8 mouse cellular contexts compared by ENCODE assay signal in the genomic region with DNA sequence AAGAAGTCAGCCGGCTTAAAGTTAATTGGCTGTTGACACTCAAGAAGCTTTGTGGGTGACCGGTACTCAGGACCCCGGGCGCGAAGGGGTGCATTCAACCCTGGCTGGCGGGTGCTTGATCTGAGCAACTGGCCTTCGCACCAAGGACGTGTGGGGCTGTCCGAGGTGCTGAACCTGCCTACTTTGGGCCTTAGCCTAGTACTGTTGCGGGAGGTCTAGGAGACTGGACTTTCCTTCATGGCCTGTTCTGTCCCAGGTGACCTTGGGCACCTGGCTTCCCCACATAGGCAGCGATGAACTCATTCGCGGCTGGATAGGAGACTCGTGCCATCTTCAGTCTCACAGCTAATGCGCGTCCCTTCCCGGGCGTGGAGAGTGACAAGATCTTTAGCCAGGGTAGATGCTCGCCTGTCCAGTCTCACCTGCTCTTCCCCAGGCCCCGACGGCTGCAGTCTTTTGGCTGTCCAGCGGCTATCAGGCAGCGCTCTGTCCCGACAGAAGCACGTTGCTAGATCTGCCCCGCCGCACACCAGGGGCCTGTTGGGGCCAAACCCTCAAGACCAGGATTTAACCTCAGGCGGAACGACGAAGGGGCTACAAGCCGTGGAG. TPM values are rescaled to one million over a fixed set of nuclear protein-coding genes. Genes with fewer than 3 reads are reported as not detected.
DNase-seq lines count a peak whose midpoint lies in the region; ATAC-seq and TF ChIP-seq lines count a peak whose summit lies in the region.

No protein-coding gene starts in this region.

- peaks cover 3% of the 10 kb centered on the region; the same call in 1 of the 2 replicates for H3K4me1 ChIP-seq in kidney, adult 2 months (ENCODE audit: control insufficient read depth, insufficient read depth, low read length)
- H3K4me1 ChIP-seq in lung, embryonic 15.5 days = peaks cover 28% of the 10 kb centered on the region
- peaks cover 32% of the 10 kb centered on the region for H3K4me1 ChIP-seq in neural tube, embryonic 15.5 days

- peak; percentile 12; the same call in 1 of the 2 replicates for ATAC-seq in lung, embryonic 15.5 days (ENCODE audit: borderline replicate concordance, extremely low read depth, low FRiP score, low TSS enrichment)
- peak; percentile 4; the same call in 1 of the 2 replicates for ATAC-seq in neural tube, embryonic 15.5 days (ENCODE audit: low FRiP score)

- H3K4me2 ChIP-seq in lung, embryonic 15.5 days = peak overlapping the region; percentile 98
- H3K4me2 ChIP-seq in neural tube, embryonic 15.5 days = peak overlapping the region; percentile 93

- DNase-seq in right cerebral cortex, adult 18-20 months = peak; percentile 17
- DNase-seq in right cerebral cortex, postnatal 14 days = no peak
- peak; percentile 78 for DNase-seq in c-Kit-positive CD71-negative TER-119-negative erythroid progenitor cells, embryonic 14.5 days (ENCODE audit: low read depth)
- peak; percentile 63 to 86 for DNase-seq in heart, adult 18-20 months
- DNase-seq in kidney, adult 2 months = peak; percentile 83
- no peak for DNase-seq in right cerebral cortex, adult 2 months (ENCODE audit: low spot score in 2 of 2)

- H3K36me3 ChIP-seq in kidney, adult 2 months (ENCODE audit: control insufficient read depth, insufficient read depth, low read length) = no peaks in the 10 kb centered on the region
- H3K36me3 ChIP-seq in lung, embryonic 15.5 days = peaks cover 17% of the 10 kb centered on the region; the same call in 1 of the 2 replicates
- peaks cover 30% of the 10 kb centered on the region for H3K36me3 ChIP-seq in neural tube, embryonic 15.5 days

- peaks cover 4% of the 10 kb centered on the region; the same call in 1 of the 2 replicates for H3K27me3 ChIP-seq in kidney, adult 2 months (replicated peaks; ENCODE audit: control insufficient read depth, insufficient read depth, low read length)
- H3K27me3 ChIP-seq in lung, embryonic 15.5 days = peaks cover 48% of the 10 kb centered on the region
- H3K27me3 ChIP-seq in neural tube, embryonic 15.5 days (replicated peaks) = peaks cover 53% of the 10 kb centered on the region

- WGBS in kidney, adult 2 months = 2% methylated on average over 31 of the region's 31 CpGs
- WGBS in lung, embryonic 15.5 days = 4% methylated on average over 31 of the region's 31 CpGs
- 6% methylated on average over 31 of the region's 31 CpGs for WGBS in neural tube, embryonic 15.5 days

- no peak overlapping the region for H3K27ac ChIP-seq in kidney, adult 2 months (ENCODE audit: insufficient read depth, low read depth, low read length)
- H3K27ac ChIP-seq in lung, embryonic 15.5 days = no peak overlapping the region
- H3K27ac ChIP-seq in neural tube, embryonic 15.5 days (replicated peaks) = no peak overlapping the region

- H3K9me3 ChIP-seq in lung, embryonic 15.5 days = no peaks in the 10 kb centered on the region
- no peaks in the 10 kb centered on the region for H3K9me3 ChIP-seq in neural tube, embryonic 15.5 days (replicated peaks)

- TF ChIP-seq POLR2A in kidney, adult 2 months (IDR thresholded peaks at IDR 0.05; ENCODE audit: low read depth, low read length) = no peak

- no peak overlapping the region for H3K9ac ChIP-seq in lung, embryonic 15.5 days
- H3K9ac ChIP-seq in neural tube, embryonic 15.5 days (replicated peaks) = peak overlapping the region; percentile 55

- no peak for TF ChIP-seq CTCF in kidney, adult 2 months (conservative IDR thresholded peaks at IDR 0.05; ENCODE audit: insufficient read depth, insufficient read length, low read depth, low read length)

- H3K4me3 ChIP-seq in kidney, adult 2 months (ENCODE audit: insufficient read depth, low read depth, low read length) = peak overlapping the region; percentile 48; the same call in 1 of the 2 replicates
- peak overlapping the region; percentile 58 for H3K4me3 ChIP-seq in lung, embryonic 15.5 days
- peak overlapping the region; percentile 69 for H3K4me3 ChIP-seq in neural tube, embryonic 15.5 days (replicated peaks)

RNA-seq across cellular contexts. Expression of a gene that starts 5.8 kb away (rescaled TPM):
- not detected for total RNA-seq in heart, adult 18-20 months (2021)
- polyA plus RNA-seq in kidney, adult 2 months (2012; rRNA removed) = 0.11 TPM in 1 of 2 replicates, not detected in the other
- 0.14 TPM in 1 of 2 replicates, not detected in the other for polyA plus RNA-seq in lung, embryonic 15.5 days (2015; fragmentation: Nextera tagmentation; extraction: Ambion mirVana)
- 1.4 and 1.5 TPM in 2 replicates for polyA plus RNA-seq in neural tube, embryonic 15.5 days (2015; fragmentation: Nextera tagmentation; extraction: Ambion mirVana)

RNA-seq across cellular contexts. Expression of a gene that starts 10.8 kb away (rescaled TPM):
- 1 to 10 TPM; 2.3 to 2.9 TPM for total RNA-seq in heart, adult 18-20 months (2021)
- 76.0 and 80.1 TPM in 2 replicates for polyA plus RNA-seq in kidney, adult 2 months (2012; rRNA removed)
- polyA plus RNA-seq in lung, embryonic 15.5 days (2015; fragmentation: Nextera tagmentation; extraction: Ambion mirVana) = 858 and 992 TPM in 2 replicates
- polyA plus RNA-seq in neural tube, embryonic 15.5 days (2015; fragmentation: Nextera tagmentation; extraction: Ambion mirVana) = 161 and 243 TPM in 2 replicates

RNA-seq across cellular contexts. Expression of a gene that starts 24.2 kb away (rescaled TPM):
- not detected for total RNA-seq in heart, adult 18-20 months (2021)
- not detected in 2 replicates for polyA plus RNA-seq in kidney, adult 2 months (2012; rRNA removed)
- 0.35 and 0.75 TPM in 2 replicates for polyA plus RNA-seq in lung, embryonic 15.5 days (2015; fragmentation: Nextera tagmentation; extraction: Ambion mirVana)
- 0.24 and 0.57 TPM in 2 replicates for polyA plus RNA-seq in neural tube, embryonic 15.5 days (2015; fragmentation: Nextera tagmentation; extraction: Ambion mirVana)

RNA-seq across cellular contexts. Expression of a gene that starts 54.4 kb away (rescaled TPM):
- 10 to 100 TPM; 33.8 to 35.9 TPM for total RNA-seq in heart, adult 18-20 months (2021)
- polyA plus RNA-seq in kidney, adult 2 months (2012; rRNA removed) = 106 and 119 TPM in 2 replicates
- 52.3 and 54.0 TPM in 2 replicates for polyA plus RNA-seq in lung, embryonic 15.5 days (2015; fragmentation: Nextera tagmentation; extraction: Ambion mirVana)
- polyA plus RNA-seq in neural tube, embryonic 15.5 days (2015; fragmentation: Nextera tagmentation; extraction: Ambion mirVana) = 34.8 and 45.9 TPM in 2 replicates

Comparison
In these comparisons a context has a peak if more than half of its experiments do, and no peak if none do; other contexts are left out.
1. DNase-seq: peak in right cerebral cortex, adult 18-20 months (single experiment), c-Kit-positive CD71-negative TER-119-negative erythroid progenitor cells, embryonic 14.5 days (single experiment), heart, adult 18-20 months (2 of 2) and kidney, adult 2 months (single experiment); none in right cerebral cortex, postnatal 14 days (single experiment) and right cerebral cortex, adult 2 months (0 of 2).
2. Peak in every context shown above with its lines, with median percentiles within 50 percentile points of each other: H3K4me3 ChIP-seq.